Mouse (Mus musculus) ovary, postnatal 14 days (tissue): Measurements from ENCODE around the gene Wdr89.

Source experiments
- DNase-seq: peaks from one replicate; pipeline ENCODE4 v3.0.0; 2022; ENCODE audit warnings: low spot score

Wdr89 gene

DNA sequence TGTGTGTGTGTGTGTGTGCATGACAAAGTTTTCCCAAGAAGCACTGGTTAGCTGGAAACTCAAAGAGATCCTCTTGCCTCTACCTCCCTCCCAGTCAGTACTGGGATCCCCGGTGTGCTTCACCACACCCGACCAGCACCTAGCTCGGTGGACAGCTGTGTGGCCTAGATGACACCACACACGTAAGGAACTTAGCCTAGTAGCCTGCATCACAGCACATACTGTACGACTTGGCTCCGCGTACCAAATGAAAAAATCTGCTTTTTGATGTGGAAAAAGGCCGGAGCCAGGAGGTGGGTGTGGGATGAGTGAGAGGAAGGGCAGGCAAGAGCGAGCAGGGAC is 450 bp downstream of the Wdr89 start:
- no peak for DNase-seq

DNA sequence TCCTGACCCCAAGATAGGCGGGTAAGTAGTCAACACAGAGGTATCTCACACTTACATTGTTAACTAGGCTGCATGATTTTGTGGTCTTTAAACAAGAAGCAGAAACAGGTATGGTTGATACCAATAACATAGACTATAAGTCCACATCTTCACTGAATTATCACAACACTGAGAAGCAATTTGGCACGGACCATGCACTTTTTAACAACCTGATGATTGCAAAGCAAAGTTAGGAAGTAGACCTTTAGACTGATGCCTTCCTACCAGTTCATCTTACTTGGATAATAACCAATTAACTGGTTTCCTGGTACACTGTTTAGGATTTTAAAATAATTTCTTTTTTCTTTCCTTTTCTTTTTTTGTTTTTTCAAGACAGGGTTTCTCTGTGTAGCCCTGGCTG is 1.1 kb downstream of the Wdr89 start:
- DNase-seq: no peak

DNA sequence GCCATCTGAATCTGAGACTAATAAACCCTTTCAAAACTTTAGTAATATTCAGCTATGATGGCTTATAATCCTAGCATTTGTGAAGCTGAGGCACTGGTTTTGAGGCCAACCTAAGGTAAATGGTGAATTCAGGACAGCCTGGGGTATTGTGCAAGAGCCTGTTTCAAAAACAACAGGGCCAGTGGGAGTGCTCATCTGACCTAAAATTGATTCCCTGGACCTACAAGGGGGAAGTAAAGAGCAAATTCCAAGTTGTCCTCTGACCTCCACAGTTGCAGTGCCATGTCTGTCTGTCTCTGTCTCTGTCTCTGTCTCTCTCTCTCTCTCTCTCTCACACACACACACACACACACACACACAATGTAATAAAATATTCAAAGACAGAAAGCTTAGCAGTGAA is 2.4 kb downstream of the Wdr89 start:
- no peak for DNase-seq

DNA sequence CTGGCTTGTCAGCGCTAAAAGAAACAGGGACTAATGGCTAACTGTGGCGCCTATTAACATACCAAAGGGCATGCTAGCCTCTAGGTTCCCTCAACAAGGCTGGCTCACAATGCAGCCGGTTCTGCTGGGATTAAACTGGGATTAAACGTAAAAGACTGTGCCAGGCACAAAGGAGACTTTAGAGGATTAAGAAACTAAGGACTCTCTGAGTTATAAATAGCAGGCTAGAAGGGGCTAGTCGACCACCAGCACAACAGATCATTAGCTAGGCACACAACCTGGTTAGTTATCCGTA is 4.9 kb downstream of the Wdr89 start:
- no peak for DNase-seq

DNA sequence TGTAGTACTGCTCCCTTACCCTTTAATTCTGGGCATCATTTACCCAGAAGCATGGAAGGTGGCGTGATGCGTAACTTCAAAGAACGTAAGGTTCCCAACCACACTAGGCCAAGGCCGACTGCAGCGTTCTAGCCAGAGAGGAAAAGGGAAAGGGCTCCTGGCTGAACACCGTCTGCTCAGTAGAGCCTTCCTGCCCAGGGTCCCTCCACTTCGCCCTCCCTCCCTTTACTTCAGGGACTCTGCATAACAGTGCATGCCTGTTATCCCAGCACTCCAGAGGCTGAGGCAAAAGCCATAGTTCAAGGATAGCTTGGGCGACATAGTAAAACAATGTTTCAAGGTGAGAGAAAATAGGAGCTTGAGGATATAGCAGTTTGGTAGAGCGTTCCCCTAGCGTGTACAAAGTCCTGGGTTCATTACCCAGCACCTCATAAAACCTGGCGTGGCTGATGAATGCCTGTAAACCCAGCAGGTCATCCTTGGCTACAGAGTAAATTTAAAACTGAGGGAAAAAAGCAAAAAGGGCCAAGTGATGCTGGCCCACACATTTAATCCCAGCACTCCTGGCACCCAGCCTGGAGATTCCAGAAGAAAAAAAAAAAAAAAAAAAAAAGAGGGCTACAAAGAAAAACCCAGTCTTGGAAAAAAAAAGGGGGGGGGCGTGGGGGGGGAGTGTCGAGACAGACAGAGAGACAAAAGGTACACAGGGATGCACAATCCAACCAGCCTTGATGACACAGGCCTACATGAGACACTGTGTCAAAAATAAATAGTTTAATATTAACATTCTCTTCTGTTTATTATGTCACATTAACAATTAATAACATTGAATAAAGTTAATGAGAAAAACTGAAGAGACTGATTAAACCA is 5.5 kb downstream of the Wdr89 start:
- DNase-seq: no peak

DNA sequence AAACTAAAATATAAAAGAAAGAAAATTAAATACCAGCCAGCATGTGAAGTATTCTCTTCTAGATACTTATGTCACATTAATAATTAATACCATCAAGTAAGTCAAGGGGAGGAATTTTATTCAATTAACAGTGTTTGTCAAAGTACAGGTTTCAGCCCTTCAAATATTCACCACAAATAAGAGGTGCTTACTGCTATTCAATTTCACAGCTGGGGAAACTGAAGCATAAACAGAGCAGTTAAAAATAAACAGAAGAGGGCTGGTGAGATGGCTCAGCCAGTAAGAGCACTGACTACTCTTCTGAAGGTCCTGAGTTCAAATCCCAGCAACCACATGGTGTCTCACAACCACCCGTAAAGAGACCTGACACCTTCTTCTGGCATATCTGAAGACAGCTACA is 7.0 kb downstream of the Wdr89 start:
- no peak for DNase-seq

DNA sequence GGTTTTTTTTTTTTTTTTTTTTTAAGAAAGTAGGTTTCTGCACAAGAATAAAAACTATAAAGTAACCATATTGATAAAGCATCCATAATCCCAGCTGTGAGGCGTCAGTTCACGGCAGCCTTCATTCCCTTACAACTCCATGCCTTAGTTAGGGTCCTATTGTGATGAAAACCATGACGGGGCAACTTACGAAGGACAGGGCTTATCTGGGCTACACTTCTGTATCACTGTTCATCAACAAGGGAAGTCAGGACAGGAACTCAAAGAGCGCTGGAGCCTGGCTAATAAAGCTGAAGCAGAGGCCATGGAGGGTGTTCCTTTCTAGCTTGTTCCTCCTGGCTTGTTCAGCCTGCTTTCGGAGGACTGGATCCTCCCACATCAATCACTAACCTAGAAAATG is 10.9 kb downstream of the Wdr89 start:
- DNase-seq: no peak

DNA sequence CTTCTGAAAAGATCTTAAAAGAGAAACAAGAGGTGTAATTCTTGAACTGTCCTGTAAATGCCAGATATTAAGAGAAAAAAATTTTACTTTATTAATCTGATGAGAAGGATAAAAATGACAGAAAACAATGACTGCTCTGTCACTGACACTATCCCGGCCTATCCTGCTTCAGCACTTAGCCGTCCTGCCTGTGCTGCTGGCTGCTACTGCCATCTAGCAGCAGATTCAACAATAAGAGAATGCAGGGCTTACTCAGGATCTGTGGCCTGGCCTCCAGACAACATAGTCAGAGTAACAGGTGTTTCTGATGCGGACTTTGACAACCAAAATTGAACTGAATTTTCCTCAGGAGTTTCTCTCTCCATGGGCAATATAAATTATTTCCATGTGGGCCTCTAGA is 12.8 kb downstream of the Wdr89 start:
- DNase-seq: peak; percentile 21

DNA sequence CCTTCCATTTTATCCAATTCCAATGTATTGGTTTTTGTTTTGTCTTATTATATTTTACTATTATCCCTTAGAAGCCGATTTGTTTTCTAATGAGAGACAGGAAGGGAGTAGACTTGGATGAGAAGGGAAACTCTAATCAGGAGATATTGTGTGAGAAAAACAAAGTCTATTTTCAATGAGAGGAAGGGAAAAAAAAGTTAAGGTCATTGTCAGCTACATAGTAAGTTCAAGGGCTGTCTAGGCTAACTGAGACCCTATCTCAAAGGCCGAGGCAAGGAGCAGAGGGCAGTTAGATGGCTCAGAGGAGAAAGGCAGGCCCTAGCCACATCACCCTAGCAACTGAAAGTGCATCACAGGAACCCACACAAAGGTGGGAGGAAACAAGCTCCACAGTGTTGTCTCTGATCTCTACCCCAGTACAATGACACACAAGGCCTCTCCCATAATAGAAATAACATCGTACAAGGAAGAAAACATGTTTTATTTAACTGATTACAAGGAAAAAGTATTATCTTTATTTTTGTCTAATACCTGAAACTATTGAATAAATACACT is 15.0 kb downstream of the Wdr89 start:
- no peak for DNase-seq

DNA sequence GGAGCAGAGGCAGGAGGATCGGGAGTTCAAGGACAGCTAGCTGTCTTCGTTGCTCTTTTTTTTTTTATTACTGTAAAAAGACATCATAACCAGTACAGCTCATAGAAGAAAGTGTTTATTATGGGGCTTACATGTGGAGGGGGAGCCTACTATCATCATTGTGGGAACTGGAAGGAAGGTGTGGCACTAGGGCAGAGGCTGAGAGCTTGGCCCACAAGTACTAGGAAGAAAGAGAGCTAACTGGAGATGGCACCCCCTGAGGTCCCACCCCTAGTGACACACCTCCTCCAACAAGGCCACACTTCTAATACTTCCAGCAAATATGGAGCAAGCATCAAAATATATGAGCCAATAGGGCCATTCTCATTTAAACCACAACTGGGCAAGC is 19.6 kb downstream of the Wdr89 start:
- DNase-seq: no peak

DNA sequence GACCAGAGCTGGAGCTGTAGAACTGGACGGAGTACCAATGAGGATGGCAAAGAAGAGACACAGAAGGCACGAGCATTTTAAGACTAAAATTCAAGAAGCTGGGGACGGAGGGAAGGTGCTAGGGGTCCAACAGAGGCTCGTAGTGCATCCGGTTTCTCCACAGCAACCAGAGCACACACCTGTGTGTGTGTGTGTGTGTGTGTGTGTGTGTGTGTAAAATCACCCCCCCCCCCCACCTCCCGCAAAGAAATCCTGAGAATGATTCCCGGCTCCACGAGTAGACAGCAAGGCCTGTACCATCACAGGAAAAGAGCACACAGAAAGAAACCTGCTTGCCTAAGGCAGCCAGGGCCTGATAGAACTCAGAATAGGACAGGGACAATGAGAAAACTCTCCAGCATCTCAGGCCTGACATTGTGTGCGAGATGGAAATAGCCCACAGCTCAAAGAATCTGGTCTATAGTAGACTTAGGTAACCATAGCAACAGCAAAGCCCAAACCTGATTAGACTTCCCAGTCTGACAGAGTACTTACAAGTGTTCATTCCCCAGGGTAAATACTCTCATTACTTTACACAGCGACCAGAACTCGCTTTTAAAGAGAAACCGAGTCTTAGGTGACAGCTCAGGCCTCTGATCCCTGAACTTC is 20.2 kb downstream of the Wdr89 start:
- no peak for DNase-seq

DNA sequence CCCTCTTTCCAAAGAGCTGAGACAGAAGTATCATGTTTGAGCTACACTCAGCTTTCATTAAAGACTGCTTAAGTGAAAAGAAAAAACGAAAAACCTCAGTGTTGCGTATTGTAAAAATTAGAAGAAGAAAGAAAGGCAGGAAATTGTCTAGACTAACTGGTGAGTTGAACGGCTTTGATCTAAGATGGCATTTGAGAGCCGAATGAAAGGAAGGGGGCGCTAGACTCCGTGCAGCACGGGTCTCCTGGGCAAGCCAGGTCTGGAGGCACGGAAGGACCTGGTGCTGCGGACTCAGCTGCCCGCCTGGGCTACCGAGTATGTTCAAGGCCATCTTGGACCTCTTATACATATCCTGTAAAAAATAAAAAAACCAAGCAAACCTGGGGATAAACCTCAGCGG is 21.1 kb downstream of the Wdr89 start:
- DNase-seq: no peak

DNA sequence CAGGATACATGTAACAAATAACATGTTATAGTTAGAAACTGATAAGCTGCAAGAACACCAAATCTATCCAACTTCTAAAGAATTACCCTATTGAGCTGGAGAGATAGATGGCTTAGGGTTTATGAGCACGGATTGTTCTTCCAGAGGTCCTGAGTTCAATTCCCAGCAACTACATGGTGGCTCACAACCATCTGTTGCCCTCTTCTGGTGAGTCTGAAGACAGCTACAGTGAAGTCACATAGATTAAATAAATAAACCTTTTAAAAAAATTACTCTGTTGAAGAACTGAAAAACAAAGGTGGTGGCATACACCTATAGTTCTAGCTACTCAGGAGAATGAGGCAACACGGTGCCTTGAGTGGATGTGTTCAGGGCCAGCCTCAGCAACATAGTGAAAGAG is 21.7 kb downstream of the Wdr89 start:
- no peak for DNase-seq

DNA sequence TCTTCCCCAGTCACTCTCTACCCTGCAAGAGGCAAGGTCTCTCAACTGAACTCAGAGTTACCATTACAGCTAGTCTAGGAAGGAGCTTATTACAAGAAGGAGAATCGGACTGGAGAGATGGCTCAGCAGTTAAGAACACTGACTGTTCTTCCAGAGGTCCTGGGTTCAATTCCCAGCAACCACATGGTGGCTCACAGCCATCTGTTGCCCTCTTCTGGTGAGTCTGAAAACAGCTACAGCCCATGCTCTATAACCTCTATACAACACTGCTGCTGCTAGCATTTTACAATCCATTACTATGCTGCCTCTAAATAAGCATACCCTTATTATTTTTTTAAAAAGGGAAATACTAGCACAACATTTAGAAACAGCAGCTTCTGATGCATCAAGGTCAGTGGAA is 23.6 kb downstream of the Wdr89 start:
- no peak for DNase-seq

DNA sequence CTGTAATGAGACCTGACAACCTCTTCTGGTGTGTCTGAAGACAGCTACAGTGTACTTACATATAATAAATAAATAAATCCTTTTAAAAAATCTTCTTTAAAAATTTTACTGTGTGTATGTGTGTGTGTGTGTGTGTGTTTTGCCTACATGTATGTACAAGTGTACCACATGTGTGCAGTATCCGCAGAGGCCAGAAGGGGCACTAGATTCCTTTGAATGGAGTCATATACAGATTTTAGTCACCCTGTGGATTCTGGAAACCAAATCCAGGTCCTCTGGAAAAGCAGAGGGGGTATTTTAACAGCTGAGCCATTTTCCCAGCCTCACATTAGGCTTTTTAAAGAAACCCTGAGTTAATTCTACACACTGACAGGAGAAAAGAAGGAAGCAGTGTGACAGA is 27.6 kb downstream of the Wdr89 start:
- no peak for DNase-seq

DNA sequence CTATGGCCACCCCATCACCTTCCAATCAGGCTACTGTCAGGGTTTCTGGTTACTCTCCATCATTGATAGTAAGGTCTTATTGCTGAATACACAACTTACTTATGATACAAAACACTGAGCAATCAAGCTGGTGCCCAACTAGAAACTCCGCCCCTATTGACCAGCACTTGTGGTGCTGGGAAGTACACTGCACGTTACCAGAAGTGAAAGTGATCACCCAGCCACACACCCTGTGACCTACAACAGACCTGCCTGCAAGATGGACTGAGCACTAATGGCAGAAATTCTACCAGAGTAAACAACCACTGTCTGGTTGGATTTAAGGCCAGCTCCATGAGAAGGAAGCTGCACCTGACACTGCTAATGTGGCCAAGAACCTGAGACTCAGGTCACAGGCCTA is 31.0 kb downstream of the Wdr89 start:
- no peak for DNase-seq

DNA sequence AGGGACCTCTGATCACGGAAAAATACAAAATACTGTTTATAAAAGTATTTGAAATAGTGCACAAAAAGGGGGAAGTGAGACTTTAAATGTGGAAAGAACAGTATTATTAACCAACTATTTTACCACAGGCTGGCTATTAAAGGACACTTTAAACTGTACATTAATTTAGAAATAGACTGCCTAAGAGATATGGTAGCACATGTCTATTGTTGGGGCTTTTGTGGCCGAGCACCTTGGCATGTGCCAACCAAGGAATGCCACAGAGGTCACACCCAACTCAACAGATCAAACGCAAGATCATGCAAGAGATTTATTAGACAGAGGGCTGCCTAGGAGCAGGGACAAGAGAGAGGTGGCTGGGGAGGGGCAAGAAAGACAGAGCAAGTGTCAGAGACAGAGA is 32.2 kb downstream of the Wdr89 start:
- no peak for DNase-seq

DNA sequence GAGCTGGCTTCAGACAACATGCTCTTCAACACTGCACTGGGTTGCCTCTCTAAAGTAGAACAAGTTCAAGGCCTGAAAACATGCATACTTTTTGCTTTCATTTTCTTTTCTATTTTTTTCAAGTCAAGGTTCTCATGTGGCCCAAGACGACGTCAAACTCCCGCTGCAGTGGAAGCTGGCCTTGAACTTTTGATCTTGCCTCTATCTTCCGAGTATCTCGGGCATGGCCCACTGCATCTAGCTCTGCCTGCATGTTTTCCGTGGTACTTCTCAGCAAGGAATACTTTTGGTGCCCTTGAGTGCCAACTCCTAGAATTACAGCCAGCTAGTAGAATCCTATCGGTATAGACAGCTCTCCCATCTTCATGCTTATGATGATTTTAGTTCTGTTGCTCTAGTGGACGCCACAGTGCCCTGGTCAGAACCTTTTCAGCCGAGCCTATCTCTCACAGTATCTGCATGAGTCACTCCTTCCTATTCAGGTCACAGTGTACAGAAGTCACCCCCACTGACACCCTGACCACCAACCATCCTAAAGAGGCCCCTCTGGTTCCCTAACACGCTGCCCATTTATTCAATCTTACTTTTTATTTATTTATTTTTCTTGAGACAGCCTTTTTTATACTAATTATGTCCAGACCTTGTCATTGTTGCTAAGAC is 33.4 kb downstream of the Wdr89 start:
- DNase-seq: no peak

DNA sequence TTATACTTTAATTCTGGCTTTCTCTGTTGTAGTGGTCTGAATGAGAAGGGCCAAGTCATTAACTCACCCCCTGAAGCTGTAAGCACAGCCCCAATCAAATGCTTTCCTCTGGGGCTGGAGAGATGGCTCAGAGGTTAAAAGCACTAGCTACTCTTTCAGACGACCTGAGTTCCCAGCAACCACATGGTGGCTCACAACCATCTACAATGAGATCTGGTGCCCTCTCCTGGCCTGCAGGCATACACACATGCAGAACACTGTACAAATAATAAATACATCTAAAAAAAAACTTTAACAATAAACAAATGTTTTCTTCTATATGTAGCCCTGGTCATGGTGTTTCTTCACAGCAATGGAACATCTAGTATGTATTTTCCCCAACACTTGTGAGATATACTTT is 39.7 kb downstream of the Wdr89 start:
- DNase-seq: no peak

DNA sequence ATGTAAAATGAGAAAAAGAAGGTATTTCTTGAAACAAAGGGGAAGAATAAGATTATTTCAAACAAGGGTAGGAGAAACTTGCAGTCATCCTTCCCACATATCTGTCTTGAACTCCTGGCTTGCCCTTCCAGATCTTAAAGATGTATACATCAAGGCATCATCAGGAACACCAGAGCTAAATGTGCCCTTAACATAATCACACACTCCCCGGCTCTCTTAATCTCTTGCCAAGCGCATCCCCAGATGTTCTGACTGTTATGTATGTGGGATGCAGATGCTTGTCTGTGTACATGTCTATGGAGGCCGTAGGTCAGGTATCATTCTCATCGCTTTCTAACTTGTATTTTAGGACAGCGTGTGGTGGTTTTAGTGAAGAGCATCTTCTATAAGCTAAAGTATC is 46.0 kb downstream of the Wdr89 start:
- no peak for DNase-seq

DNA sequence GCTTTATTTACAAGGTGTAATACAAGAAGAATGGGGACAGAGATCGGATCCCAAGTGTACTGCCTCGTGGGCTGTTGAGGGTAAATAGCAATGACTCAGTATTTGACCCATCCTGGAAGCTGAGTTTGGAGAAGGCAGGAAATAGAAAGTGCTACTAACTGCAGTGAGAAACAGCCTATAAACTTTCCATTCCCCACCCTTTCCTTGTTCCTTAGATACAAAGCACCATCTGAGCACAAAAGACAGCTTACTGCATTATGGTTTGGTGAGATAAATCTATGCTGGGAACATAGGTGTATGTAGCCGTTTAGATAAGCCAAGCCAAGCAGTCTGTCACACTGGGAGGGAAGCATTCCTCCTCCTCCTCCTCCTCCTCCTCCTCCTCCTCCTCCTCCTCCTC is 46.5 kb downstream of the Wdr89 start:
- no peak for DNase-seq

DNA sequence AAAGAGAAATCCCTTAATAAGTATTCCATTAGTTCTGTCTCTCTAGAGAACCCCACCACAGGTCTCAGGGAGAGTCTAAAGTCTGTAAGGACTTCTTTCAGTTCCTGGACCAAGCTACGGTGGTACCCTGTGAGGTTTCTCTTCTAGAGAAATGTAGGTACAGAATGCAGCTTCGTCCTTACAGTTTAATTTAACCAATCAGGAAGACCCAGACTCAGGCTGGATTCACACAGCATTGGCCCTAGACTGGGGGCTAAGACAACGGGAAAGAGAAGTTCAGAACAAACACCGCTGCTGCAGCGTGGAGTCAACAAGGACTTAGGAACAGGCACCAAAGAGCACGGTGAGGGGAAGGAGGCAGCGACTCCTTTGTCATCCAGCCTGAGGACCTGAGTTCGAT is 52.5 kb downstream of the Wdr89 start:
- no peak for DNase-seq

DNA sequence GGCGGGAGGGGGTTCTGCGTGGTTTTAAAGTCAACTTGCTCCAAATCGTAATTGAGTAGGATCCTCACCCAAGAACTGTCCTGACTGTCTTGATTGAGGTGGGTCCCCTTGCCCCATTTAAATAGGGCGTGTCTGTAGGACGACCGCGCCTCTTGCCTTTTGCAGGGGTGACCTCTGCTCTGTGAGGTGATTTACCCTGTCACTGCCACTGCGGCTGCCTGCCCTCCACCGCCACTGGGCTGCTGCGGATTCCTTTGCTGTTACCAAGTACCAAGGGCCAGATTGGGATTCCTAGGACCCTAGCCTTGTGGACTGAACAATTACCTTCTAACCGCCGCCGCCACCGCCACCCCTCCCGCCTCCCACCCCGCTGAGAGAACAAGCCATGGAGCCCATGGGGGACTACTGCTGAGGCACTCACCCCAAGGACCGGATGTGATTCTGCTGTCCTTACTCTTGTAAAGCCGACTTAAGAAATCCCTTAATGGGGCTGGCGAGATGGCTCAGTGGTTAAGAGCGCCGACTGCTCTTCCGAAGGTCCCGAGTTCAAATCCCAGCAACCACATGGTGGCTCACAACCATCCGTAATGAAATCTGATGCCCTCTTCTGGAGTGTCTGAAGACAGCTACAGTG is 53.1 kb downstream of the Wdr89 start:
- no peak for DNase-seq
